Mouse (Mus musculus) C3H10T1/2 (cell line): ENCODE data around the gene Cend1. TPM values are rescaled to one million over a fixed set of nuclear protein-coding genes. Genes with fewer than 3 reads are reported as not detected.

Experiments used
- polyA plus RNA-seq, 2 experiments: library from polyadenylated mRNA; unstranded; fragments of >200 nt; fragmentation: generic; extraction: Trizol; gene quantifications; one replicate each; pipeline ENCODE4 v1.2.1; 2012; ENCODE audit warnings: missing spikeins in 2 of 2

The Cend1 gene
- under 1 TPM in 1 of 2 experiments, not detected in 1; 0.02 TPM for polyA plus RNA-seq

GRCm38 (mm10) chr7:141429310-141429709, at the start of gene Cend1:
TSS of gene Cend1 (minus strand) at chr7:141429491.

GRCm38 (mm10) chr7:141475011-141475804, 45.9 kb upstream of the Cend1 start, which contains the start of the genes Polr2l and Tspan4:
TSS of gene Polr2l (minus strand) at chr7:141475132.
TSS of gene Tspan4 (plus strand) at chr7:141475240.

DNA sequence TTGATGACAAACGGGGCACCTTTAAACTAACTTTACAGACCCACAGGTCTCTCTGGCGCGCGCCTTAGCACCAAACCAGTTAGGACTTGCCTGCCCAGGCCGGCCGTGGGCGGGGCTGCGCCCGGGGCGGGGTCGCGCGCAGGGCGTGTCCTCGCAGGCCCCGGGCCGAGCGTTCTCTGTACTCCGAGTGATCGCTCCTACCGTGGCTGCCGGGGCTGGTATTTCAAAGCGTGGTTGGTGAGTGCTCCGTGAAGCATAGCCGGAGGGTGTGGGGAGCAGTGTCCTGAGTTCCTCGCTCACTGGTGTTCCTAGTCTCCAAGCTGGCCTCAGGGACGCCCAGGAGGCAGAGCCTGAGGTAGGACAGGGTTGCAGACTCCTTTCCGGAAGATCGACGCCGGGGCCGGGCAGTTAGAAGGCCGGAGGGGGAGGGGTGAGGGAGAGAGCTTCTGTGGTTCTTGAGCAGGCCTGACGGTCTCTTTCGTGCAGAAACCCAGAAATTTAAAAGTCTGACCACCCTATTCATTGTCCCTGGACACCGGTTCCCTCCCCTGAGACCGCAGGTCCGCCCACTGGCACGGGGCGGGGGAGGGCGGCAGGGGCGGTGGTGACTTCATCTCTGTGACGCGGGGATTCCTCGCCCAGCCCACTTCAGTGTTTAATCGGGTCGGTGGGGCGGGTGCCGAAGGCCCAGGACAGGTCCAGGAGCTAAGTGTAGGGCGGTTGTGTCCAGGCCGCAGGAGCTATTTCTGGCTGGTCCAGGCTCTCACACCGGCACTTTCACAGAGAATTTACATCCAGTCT, 38.1 kb upstream of the Cend1 start, which contains the start of gene Cd151:
Gene Cd151, plus strand, starts transcription at position 163 of the 801 bp plus-strand sequence.

DNA sequence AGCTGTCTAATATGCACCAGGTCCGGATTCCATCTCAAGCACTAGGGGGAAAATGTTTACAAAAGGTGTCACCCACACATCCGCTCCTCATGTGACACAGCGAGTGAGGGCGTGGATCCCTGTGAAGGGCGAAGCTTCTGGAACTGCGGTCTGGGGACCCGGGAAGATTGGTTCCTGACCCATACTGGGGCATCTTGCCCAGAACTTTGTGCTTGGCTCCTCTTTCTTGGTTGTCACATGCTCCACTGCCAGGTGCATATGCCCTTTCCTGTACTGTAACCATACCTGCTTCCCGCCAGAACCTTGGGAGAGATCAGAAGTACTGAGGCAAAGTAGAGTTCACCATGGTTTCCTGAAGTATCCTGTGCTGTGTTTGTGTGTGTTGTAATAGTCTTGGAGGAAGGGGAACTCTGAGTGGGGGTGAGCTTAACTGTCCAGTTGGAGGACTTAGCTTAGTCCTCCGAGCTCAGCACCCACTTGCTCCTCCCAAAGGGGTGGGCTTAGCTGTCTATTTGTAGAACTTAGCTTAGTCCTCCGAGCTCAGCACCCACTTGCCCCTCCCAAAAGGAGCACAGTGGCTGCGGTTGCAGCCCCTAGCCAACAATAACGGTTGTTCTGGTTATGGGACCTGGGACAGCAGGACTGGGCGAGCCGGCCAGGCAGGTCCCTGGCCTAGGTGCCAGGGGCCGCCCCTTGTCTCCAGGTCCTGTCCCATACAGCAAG, 31.3 kb upstream of the Cend1 start, which contains the start of gene Cracr2b:
Gene Cracr2b, plus strand, starts transcription at position 704 of the 723 bp plus-strand sequence.

DNA sequence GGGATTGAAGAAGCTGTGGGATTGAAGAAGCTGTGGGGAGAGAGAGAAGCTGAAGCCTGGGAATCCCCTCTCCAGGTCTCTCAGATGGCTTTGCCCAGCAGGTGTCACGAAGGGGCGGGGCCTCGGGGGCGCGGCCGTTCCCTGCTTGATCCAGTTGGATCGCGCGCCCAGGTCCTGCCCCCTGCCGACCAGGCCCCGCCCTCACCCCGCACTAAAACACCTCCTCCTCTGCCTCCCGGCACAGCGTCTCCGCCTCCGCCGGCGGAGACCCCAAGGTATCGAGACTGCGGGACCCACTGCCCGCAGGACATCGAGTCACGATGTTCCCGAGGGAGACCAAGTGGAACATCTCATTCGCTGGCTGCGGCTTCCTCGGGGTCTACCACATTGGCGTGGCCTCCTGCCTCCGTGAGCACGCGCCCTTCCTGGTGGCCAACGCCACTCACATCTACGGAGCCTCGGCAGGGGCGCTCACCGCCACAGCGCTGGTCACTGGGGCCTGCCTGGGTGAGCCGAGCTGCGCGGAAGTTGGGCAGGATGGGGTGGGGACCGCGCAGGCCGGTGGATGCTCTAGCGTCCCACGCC, 25.8 kb upstream of the Cend1 start, which contains the start of gene Pnpla2:
Gene Pnpla2, plus strand, starts transcription at position 232 of the 585 bp plus-strand sequence.

DNA sequence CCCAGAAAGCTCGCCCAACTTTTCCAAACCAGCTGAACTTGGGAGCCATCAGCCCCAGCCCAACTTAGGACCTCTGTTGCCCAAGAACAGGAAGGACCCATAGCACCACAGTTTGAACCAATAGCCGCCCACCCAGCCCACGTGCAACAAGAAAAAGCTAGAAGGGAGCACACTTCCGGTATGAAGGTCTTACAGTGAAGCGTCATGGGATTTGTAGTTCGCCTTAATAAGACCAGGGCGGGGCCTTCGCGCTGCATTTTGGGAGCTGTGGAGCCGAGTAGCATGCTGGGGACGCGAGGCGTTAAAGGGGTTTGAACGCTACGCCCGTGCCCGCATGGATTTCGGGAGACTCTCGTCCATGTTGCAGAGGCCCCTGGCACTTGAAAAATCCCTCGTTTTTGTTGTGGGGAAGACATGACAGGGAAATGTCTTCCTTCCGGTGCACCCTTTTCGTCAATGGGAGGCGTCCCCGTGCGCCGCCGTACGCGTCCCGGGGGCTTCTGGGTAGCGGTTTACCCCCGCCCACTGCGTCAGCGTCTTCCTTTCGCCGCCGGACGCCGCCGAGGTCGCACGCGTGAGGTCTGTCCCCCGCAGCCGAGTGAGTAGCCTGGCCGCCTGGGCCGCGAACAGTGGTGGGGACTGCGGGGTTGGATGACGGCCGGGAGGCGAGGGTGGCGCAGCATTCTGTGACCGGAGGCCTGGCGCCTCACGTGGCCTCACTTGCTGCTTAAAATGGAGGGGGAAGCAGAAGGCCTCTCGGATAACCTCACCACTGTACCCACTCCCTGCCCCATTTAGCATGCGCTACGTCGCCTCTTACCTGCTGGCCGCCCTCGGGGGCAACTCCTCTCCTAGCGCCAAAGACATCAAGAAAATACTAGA, 18.1 kb upstream of the Cend1 start, which contains the start of gene Rplp2:
Gene Rplp2, plus strand, starts transcription at position 261 of the 882 bp plus-strand sequence.

DNA sequence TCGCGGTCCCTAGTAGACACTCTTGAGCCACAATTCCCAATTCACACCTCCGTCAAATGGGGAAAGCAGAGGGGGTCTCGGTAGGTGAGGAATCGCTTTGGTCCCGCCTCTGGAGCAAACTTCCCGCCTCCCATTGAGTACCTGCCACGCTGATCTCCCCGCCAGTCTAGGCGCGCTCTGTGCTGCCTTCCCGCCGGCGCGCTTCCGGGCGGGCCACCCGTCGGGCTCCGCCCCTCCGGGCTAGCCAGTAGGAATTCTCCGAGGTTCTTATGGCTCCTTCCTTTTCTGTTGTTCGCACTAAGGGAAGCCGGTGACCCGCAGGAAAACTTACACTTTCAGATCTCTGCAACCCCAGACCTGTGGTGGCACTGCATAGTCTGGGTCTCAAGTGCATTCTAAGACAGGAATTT, 14.5 kb upstream of the Cend1 start, which contains the start of gene Pidd1:
Gene Pidd1, minus strand, starts transcription at position 198 of the 410 bp plus-strand sequence.

GRCm38 (mm10) chr7:141437178-141438120, 8.2 kb upstream of the Cend1 start, which contains the start of gene Slc25a22:
TSS of gene Slc25a22 (minus strand) at chr7:141437892.

DNA sequence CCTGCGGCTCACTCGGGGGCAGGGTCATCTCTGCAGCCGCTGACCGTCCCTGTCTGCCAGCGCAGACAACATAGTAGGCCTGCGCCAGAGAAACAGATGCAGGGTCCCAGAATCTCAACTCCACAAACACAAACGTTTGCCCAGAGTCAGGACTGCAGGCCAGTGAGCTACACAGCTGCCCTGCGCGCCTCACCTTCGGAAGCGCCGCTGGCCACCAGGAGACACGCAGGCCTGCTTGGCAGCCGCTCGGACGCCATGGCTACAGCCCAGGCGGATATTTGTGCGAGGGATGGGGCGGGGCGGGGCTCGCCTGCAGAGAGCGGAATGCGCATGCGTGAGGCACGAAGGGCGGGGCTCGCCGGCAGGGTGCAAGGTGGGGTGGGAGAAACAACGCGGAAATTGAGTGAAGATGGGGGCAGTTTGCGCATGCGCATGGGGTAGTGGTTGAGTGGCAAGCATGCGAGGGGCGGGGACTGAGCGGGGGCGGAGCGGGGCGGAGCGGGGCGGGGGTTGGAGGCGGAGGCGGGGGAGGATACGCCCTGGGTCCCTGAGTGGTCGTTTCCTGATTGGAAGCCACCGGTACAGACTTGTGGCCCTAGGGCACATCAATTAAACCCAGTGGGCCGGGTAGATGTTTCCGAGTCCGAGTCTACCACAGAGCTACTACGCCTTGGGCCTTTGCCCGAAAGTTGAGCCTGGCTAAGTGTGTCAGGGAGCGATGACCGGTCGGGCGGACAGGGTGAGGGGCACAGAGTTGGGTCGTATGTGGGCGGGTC, 15.3 kb downstream of the Cend1 start, which contains the start of gene Gatd1:
Gene Gatd1, minus strand, starts transcription at position 328 of the 776 bp plus-strand sequence.

GRCm38 (mm10) chr7:141391625-141392551, 37.4 kb downstream of the Cend1 start, which contains the start of gene Taldo1:
TSS of gene Taldo1 (plus strand) at chr7:141392199.

Other genes starting within 250 kb of the Cend1 start
- 100 to 1,000 TPM; 103 to 394 TPM for gene Hras, start 235.5 kb downstream of the Cend1 start, polyA plus RNA-seq
- 1 to 10 TPM; 1.1 to 9.3 TPM for gene Lrrc56, start 235.3 kb downstream of the Cend1 start, polyA plus RNA-seq
- gene Lmntd2, start 215.4 kb downstream of the Cend1 start, polyA plus RNA-seq = under 1 TPM; 0.01 to 0.06 TPM
- 10 to 100 TPM; 18.3 to 22.5 TPM for gene Rassf7, start 213.6 kb downstream of the Cend1 start, polyA plus RNA-seq
- gene Phrf1, start 200.7 kb downstream of the Cend1 start, polyA plus RNA-seq = 10 to 100 TPM; 37.5 to 55.7 TPM
- 1 to 10 TPM in 1 of 2 experiments, under 1 TPM in 1; 0.70 to 6.4 TPM for gene Irf7, start 163.0 kb downstream of the Cend1 start, polyA plus RNA-seq
- under 1 TPM in 1 of 2 experiments, not detected in 1; 0.04 TPM for gene Cdhr5, start 152.7 kb downstream of the Cend1 start, polyA plus RNA-seq
- gene Sct, start 150.4 kb downstream of the Cend1 start, polyA plus RNA-seq = not detected
- gene Drd4, start 137.5 kb downstream of the Cend1 start, polyA plus RNA-seq = under 1 TPM in 1 of 2 experiments, not detected in 1; 0.04 TPM
- 10 to 100 TPM; 21.2 to 45.8 TPM for gene Deaf1, start 101.8 kb downstream of the Cend1 start, polyA plus RNA-seq
- 10 to 100 TPM; 27.0 to 32.8 TPM for gene Tmem80, start 101.8 kb downstream of the Cend1 start, polyA plus RNA-seq
- gene Eps8l2, start 90.6 kb downstream of the Cend1 start, polyA plus RNA-seq = 1 to 10 TPM in 1 of 2 experiments, under 1 TPM in 1; 0.15 to 1.3 TPM
- 100 to 1,000 TPM; 168 to 274 TPM for gene Taldo1, start 37.3 kb downstream of the Cend1 start, polyA plus RNA-seq
- gene Gatd1, start 15.4 kb downstream of the Cend1 start, polyA plus RNA-seq = 10 to 100 TPM; 19.0 to 44.3 TPM
- gene Slc25a22, start 8.4 kb upstream of the Cend1 start, polyA plus RNA-seq = 10 to 100 TPM in 1 of 2 experiments, 1 to 10 TPM in 1; 5.8 to 13.9 TPM
- gene Pidd1, start 14.5 kb upstream of the Cend1 start, polyA plus RNA-seq = 1 to 10 TPM; 4.1 to 5.6 TPM
- over 10,000 TPM in 1 of 2 experiments, 1,000 to 10,000 TPM in 1; 3,471 to 11,217 TPM for gene Rplp2, start 17.9 kb upstream of the Cend1 start, polyA plus RNA-seq
- 10 to 100 TPM; 28.5 to 35.1 TPM for gene Pnpla2, start 25.7 kb upstream of the Cend1 start, polyA plus RNA-seq
- gene Cracr2b, start 31.6 kb upstream of the Cend1 start, polyA plus RNA-seq = 1 to 10 TPM; 5.3 to 8.3 TPM
- 100 to 1,000 TPM; 161 to 178 TPM for gene Cd151, start 37.9 kb upstream of the Cend1 start, polyA plus RNA-seq
- gene Polr2l, start 45.6 kb upstream of the Cend1 start, polyA plus RNA-seq = 100 to 1,000 TPM in 1 of 2 experiments, 10 to 100 TPM in 1; 73.2 to 208 TPM
- 100 to 1,000 TPM; 245 to 411 TPM for gene Tspan4, start 45.7 kb upstream of the Cend1 start, polyA plus RNA-seq
- 10 to 100 TPM; 21.6 to 42.3 TPM for gene Chid1, start 110.4 kb upstream of the Cend1 start, polyA plus RNA-seq
- 10 to 100 TPM; 41.6 to 67.1 TPM for gene Ap2a2, start 132.7 kb upstream of the Cend1 start, polyA plus RNA-seq
- gene Muc6, start 225.8 kb upstream of the Cend1 start, polyA plus RNA-seq = under 1 TPM; 0.02 to 0.94 TPM